Mouse (Mus musculus): Measurements from ENCODE around the gene Tcl1b4. TPM values are rescaled to one million over a fixed set of nuclear protein-coding genes. Genes with fewer than 3 reads are reported as not detected.
"Not testable (repeated sequence)": the region's sequence is repeated elsewhere in the genome, so short reads cannot be mapped to it uniquely, and the experiment has no call there.

The Tcl1b4 gene
- not detected in 2 replicates for polyA plus RNA-seq (2012; rRNA removed)

GRCm38 (mm10) chr12:105201657-105202056, at the start of gene Tcl1b4:
Gene Tcl1b4 (plus strand): TSS chr12:105201957.
- not testable (repeated sequence) for DNase-seq (ENCODE audit: extremely low spot score in 1 of 2, low spot score in 1 of 2)

GRCm38 (mm10) chr12:105155286-105155685, 46.5 kb upstream of the Tcl1b4 start:
- DNase-seq (ENCODE audit: extremely low spot score in 1 of 2, low spot score in 1 of 2), result peak; percentile 4 to 31

- DNase-seq (ENCODE audit: extremely low spot score in 1 of 2, low spot score in 1 of 2), result no peak
Observed at GRCm38 (mm10) chr12:105158842-105159241, 42.9 kb upstream of the Tcl1b4 start.

DNA sequence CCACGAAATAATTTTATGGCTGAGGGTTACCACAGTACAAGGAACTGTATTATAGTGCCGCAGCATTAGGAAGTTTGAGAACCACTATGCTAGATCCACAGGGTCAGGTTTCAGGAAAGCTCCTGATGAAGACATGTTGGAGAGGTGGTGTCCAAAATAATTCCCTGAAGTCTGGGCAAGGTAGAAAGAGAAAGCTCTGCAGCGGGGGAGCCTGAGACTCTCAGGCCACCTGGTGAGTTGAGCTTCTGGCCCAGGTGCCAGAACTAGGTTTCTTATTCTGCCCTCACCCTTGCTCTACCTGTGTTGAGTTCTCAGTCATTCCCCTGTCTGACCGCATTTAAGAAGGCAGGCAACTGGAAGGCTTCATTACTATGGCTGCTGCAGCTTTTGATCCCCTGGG, 42.4 kb upstream of the Tcl1b4 start, which contains the start of gene Tcl1b1:
Gene Tcl1b1, plus strand, starts transcription at position 301 of the 400 bp plus-strand sequence.
- DNase-seq (ENCODE audit: extremely low spot score in 1 of 2, low spot score in 1 of 2), result no peak

DNA sequence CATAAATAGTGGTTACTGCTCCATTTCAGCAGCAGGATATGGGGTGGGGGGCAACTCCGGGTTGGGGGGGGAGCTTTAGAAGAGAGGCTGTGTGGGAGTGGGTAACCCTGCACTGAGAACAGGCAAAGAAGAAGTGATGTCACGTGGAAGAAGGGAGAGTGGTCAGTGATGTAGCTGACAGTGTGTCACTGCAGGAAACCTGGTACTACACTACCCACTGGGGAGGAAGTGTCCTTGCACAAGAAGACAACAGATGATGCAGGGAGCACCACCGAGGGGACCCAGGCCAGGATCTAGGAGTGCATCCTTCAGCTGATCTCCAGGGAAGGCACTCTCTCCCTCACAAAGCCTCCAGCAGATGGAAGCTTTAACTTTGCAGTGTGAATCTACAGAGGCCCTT, 35.0 kb upstream of the Tcl1b4 start:
- no peak for DNase-seq (ENCODE audit: extremely low spot score in 1 of 2, low spot score in 1 of 2)

DNA sequence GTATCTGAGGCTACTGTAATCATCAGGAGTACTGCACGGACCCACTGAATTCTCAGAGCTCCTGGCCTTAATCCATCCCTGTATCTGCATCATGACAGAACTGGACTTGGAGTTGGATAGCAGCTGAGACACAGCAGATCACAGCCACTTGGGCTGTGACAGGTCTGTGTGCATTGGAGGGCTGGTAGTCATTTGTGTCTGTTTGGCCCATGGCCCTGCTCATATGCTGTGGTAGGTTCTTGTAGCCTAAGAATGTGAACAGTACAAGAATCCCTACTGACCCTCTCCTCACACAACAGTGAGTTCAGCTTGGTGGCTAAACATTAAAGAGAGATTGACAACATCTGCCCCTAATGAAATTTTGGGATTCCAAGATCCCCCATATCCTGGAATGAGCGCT, 28.4 kb upstream of the Tcl1b4 start:
- DNase-seq (ENCODE audit: extremely low spot score in 1 of 2, low spot score in 1 of 2), result no peak

DNA sequence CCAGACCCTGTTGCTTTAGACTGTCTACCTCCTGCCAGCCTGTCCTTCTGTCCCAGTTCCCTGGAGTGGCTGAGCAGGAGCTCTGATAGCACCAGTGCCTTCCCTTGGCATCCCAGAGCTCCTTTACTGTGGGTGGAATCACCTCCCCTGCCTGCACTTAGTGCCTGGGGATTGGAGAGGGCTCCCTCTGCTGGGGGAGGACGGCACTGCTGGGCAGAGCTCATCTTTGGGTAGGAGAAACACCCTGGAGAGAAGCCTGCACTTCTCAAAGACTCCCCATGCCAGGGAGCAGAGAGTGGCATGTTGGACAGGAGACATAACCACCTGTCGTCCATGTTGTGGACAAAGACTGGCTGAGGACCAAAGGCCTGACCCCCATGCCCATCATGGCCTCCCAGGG, 27.4 kb upstream of the Tcl1b4 start:
- DNase-seq (ENCODE audit: extremely low spot score in 1 of 2, low spot score in 1 of 2), result peak; percentile 4 to 59

DNA sequence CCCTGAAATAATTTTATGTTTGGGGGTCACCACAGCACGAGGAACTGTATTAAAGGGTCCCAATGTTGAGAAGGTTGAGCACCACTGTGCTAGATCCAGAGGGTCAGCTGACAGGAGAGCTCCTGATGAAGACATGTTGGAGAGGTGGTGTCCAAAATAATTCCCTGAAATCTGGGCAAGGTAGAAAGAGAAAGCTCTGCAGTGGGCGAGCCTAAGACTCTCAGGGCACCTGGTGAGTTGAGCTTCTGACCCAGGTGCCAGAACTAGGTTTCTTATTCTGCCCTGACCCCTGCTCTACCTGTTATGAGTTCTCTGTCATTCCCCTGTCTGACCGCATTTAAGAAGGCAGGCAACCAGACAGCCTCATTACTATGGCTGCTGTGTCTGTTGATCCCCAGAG, 25.7 kb upstream of the Tcl1b4 start, which contains the start of gene Tcl1b5:
Gene Tcl1b5, plus strand, starts transcription at position 301 of the 400 bp plus-strand sequence.
- not testable (repeated sequence) for DNase-seq (ENCODE audit: extremely low spot score in 1 of 2, low spot score in 1 of 2)

DNA sequence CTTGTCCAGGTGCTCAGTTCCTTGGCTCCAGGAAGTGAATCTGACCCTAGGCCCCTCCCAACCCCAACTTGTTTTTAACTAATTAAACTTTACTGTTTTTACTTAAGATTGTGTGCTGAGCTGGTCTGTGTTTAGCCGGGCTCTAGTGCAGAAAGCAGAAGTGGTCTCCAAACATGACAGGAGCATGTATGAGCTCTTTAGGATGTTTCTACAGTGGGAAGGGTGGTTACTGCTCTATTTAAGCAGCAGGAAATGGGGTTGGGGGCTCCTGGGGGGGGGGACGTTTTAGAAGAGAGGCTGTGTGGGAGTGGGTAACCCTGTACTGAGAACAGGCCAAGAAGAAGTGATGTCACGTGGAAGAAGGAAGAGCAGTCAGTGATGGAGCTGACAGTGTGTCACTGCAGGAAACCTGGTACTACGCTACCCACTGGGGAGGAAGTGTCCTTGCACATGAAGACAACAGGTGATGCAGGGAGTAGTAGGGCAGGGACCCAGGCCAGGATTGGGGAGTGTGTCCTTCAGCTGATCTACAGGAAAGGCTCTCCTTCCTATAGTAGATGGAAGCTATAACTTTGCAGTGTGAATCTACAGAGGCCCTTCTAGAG, 20.6 kb upstream of the Tcl1b4 start:
- DNase-seq (ENCODE audit: extremely low spot score in 1 of 2, low spot score in 1 of 2), result not testable (repeated sequence)

- peak in 1 of 2 experiments; percentile 4 for DNase-seq (ENCODE audit: extremely low spot score in 1 of 2, low spot score in 1 of 2)
Observed at GRCm38 (mm10) chr12:105188980-105189379, 12.8 kb upstream of the Tcl1b4 start.

- DNase-seq (ENCODE audit: extremely low spot score in 1 of 2, low spot score in 1 of 2), result not testable (repeated sequence)
Observed at GRCm38 (mm10) chr12:105190743-105191142, 11.0 kb upstream of the Tcl1b4 start, which contains the start of gene Tcl1b3. Gene Tcl1b3 (plus strand): TSS chr12:105191043.

DNA sequence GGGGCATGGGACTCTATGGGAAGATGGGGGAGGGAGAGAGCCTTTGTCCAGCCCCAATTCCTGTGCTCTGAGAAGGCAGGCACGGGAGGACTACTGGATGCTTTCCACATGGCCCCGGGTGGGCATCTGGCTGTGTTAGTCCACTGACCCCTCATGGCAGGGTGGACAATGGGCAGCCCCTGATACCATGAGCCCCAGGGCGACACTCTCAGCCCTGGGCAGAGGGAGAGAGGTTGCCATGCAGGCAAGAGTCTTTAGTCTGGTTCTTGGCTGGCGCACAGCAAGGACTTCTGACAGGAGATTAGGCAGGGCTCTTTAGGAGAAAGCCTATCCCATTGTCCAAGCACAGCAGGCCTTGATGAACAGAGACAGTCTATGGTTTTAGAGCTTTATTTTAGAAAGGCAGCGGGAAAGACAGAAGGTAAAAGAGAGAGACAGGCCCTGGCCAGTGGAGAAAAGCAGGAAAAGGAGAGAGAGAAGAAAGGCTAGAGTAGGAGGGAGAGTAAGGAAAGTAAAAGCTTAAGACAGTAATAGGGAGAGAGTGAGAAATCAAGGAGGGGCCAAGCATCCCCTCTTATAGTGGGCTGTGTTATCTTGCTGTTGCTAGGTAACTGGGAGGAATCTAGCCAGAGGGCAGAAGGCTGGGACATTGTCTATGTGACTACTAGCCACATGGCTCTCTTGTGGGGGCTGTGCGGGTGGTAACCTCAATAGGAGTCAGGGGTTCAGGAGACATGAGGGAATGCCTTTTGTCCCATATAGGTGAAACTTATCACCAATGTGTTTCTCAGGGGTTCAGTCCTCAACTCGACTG, 1.9 kb upstream of the Tcl1b4 start:
- not testable (repeated sequence) for DNase-seq (ENCODE audit: extremely low spot score in 1 of 2, low spot score in 1 of 2)

- no peak for DNase-seq (ENCODE audit: extremely low spot score in 1 of 2, low spot score in 1 of 2)
Observed at GRCm38 (mm10) chr12:105207071-105207470, 5.3 kb downstream of the Tcl1b4 start.

- no peak for DNase-seq (ENCODE audit: extremely low spot score in 1 of 2, low spot score in 1 of 2)
Observed at GRCm38 (mm10) chr12:105208441-105208840, 6.7 kb downstream of the Tcl1b4 start.

GRCm38 (mm10) chr12:105209231-105209630, 7.5 kb downstream of the Tcl1b4 start:
- DNase-seq (ENCODE audit: extremely low spot score in 1 of 2, low spot score in 1 of 2), result no peak

DNA sequence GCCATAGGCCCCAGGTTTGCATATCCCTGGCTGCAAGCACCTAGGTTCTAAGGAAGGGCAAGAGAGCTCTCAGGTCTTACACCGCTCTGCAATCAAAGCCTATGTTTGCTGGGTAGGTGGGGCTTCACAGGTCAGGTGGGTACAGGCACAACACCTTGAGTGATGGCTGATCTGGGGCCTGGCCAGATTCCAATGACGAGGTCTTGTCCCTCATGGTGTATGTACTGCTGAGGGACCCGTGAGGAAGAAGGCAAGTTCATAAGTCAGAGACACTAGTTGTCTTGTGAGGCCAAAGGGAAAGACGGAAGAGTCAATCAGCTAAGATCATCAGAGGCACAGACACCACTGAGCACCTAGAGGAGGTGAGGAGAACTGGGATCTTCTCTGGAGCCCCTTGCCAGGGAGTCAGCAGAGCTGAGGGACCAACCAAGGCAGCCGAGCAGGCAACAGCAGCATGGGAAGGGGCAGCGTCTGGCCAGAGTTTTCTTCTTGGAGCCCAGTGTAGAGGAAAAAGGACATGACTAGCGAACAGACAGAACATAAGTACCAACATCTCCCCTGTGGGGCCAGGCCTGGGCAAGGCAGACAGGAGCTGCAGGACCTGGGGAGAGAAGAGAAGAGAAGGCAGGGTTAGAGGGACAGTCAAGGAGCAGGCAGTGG, 15.5 kb downstream of the Tcl1b4 start:
- DNase-seq (ENCODE audit: extremely low spot score in 1 of 2, low spot score in 1 of 2), result no peak

- no peak for DNase-seq (ENCODE audit: extremely low spot score in 1 of 2, low spot score in 1 of 2)
Observed at GRCm38 (mm10) chr12:105222601-105223319, 21.0 kb downstream of the Tcl1b4 start, which contains the start of gene Tcl1. Gene Tcl1 (minus strand): TSS chr12:105222793.

- DNase-seq (ENCODE audit: extremely low spot score in 1 of 2, low spot score in 1 of 2), result no peak
Observed at GRCm38 (mm10) chr12:105224621-105225320, 23.0 kb downstream of the Tcl1b4 start.

DNA sequence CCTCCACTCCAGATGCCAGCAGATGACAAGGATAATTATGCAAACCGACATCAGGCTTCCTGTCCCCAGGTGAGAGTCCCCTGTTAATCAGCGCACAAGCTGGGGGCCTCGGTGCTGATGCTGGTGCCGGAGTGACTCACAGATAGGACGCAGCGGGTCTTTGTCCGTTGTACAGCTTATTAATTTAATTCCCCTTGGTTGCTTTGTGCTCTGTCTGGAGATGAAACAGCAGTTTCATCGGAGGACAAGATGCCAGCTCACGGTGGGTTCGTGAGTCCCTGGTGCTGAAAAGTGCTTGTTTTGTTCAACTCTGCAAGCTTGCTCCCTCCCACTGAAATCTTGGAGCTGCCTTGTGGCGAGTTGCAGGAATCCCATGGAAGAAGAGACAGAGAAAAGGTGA, 32.6 kb downstream of the Tcl1b4 start:
- DNase-seq (ENCODE audit: extremely low spot score in 1 of 2, low spot score in 1 of 2), result no peak

- no peak for DNase-seq (ENCODE audit: extremely low spot score in 1 of 2, low spot score in 1 of 2)
Observed at GRCm38 (mm10) chr12:105235091-105235490, 33.3 kb downstream of the Tcl1b4 start.
